Mouse (Mus musculus) monocyte, adult 5-6 weeks (primary cell): ENCODE measurements around the gene Prima1. TPM values are rescaled to one million over a fixed set of nuclear protein-coding genes. Genes with fewer than 3 reads are reported as not detected.

ENCODE experiments used
- ATAC-seq: fragments of 153-309, 156-312 bp; replicated peaks from 2 replicates; pipeline ENCODE4 v1.8.0; 2017; ENCODE audit warnings: mild to moderate bottlenecking; ENCODE audit not compliant: low TSS enrichment, insufficient number of reproducible peaks, severe bottlenecking, poor library complexity, low FRiP score
- total RNA-seq: library from RNA; stranded (forward); fragments of 200-1000, 200-491, 200-594 nt; gene quantifications from 3 replicates; pipeline ENCODE4 v1.2.3, GENCODE M21; 2017

Prima1 gene
- total RNA-seq = not detected in 3 replicates

DNA sequence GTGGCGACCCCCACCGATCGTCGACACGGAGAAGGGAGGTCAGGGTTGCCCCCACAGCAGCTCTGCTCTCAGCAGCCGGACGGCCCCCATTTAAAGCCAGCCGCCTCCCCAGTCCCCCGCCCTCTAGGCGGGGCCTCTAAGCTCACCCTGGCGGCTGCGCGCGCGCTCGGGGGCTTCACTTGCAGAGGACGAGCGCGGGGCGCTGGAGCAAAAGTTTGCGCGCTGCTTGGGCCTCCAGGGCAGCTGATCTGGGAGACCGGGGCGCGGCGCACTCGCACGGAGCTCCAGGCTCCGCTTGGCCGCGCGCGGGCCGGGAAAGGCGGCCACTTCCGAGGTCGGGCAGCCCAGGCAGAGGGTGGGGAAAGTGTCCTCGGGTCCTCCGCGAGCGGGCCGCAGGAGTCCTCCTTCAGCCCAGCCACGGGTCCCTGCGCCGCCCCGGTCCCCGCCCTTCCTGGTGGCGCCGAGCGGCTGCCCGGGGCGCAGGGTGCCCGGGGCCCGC lies at the start of gene Prima1:
Gene Prima1, minus strand, starts transcription at position 68 of the 499 bp plus-strand sequence.
- ATAC-seq = no peak

DNA sequence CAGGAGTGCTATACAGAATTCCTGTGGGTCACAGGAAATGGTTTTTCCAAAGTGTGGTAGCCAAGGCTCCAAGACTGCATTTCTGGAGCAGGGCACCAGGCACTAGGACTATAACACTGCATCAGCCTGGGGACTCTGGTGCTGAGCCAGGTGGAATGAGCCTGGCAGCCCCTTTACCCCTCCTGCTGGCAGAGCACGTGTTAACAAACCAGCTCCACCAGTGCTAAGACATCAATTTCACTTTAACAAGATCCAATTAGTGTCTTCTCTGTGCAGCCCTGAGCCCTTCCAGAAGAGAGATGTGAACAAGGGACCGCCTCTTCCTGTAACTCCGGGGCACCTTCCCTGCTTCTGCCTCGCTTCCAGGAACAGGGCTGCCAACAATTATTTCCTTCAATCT lies 45.3 kb upstream of the Prima1 start:
- no peak for ATAC-seq

- ATAC-seq = no peak
Observed at GRCm38 (mm10) chr12:103283411-103283810, 41.5 kb upstream of the Prima1 start.

GRCm38 (mm10) chr12:103282936-103283335 lies 41.0 kb upstream of the Prima1 start:
- 0 out of 2 replicates have a peak, but pooled peaks have one; percentile 21 for ATAC-seq

DNA sequence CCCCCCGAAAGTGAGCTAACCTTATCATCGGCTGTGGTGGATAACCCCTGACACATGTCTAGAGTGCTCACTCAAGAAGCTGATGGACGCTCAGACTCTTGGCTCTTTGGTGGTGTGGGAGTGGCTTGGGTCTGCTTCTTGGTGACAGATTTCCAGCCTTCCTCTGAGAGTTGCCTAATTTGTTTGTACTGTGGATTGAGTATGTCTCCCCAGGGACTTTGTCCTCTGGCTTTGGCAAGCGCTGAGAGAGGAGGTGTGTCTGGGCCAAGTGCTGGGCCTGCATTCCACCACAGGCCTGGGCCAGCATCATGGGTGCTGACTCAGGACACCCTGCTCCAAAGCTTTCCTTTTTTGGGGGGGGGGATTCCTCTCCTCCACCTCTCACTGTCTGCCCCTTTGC lies 40.0 kb upstream of the Prima1 start:
- ATAC-seq = no peak

- no peak for ATAC-seq
Observed at GRCm38 (mm10) chr12:103281491-103281890, 39.5 kb upstream of the Prima1 start.

DNA sequence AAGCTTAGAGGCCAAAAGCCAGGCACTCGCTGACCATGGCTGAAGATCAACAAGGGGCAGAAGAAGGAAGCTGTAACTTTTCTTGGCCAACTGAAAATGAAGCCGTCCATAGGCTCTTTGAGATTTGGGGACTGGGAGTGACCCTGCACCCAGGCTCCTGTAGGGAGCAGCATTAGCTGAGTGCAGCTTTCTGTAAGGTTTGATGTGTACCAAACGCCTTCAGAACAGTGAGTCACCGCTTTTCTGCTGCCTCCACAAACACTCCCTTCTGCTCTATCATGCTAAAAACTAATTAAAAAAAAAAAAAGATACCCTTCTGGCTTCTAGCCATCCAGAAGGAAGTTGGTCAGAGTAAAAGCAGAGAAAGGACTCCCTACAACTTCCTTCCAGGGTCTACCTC lies 34.5 kb upstream of the Prima1 start:
- ATAC-seq = no peak

- ATAC-seq = no peak
Observed at GRCm38 (mm10) chr12:103273732-103274131, 31.8 kb upstream of the Prima1 start.

GRCm38 (mm10) chr12:103273051-103273450 lies 31.1 kb upstream of the Prima1 start:
- ATAC-seq = no peak

GRCm38 (mm10) chr12:103272176-103272575 lies 30.2 kb upstream of the Prima1 start:
- no peak for ATAC-seq

DNA sequence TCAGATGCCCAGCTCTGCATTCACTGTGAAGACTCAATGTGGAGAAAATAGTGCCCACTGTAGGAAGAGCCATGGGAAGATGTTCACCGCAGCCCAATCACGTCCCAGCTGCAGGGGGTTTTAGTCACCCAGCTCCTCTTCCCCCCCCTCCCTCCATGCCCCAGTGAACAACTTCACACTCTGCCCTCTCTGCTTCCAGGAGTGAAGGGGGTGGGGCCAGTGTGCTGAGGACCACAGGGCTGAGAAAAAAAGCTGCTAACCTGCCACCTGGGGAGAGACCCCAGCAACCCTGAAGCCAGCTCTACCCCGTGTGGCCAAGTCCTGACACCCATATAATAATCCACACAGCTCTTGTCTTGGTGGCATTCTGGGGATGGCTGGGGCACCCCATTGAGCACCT lies 24.7 kb upstream of the Prima1 start:
- ATAC-seq = no peak

GRCm38 (mm10) chr12:103262017-103262865 lies 20.3 kb upstream of the Prima1 start:
- no peak for ATAC-seq

DNA sequence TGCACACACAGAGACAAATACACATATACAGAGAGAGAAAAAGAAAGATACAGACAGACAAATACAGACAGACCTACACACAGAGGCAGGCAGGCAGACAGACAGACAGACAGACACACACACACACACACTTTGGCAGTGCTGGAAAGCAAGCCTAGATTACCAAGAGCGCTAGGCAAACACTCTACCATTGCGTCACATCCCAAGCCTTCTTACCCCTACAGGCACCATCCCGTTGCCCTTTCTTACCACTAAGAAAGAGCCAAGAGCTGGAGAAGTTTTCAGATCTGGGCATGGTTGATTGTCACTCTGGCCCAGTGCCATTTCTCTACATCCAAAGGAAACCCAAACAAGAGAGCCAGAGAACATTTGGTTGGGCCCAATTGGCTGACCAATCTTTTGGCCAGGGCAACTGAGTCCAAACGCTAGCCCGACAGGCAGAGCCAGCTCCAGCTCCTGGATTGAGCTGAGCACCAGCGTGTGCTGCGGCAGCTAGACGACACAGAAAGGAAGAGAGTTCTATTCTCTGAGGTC lies 11.0 kb upstream of the Prima1 start:
- ATAC-seq = no peak

DNA sequence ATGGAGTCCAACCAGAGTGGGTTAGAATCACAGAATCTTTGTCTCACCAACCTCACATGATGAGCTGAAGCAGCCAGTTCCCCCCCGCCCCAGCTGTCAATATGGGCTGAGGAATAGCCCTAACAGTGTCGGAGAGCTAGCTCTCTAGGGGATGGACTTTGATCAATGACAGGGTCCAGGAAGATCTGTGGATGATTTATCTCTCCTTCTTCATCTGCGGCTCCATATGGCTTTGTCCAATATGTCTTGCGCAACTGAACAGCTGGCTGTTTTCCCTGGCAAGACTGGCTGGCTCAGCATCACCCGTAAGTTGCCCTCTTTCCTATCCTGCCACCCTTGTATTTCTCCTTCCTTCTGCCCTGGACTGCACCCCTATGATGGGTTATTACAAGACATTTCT lies 9.2 kb upstream of the Prima1 start:
- no peak for ATAC-seq

DNA sequence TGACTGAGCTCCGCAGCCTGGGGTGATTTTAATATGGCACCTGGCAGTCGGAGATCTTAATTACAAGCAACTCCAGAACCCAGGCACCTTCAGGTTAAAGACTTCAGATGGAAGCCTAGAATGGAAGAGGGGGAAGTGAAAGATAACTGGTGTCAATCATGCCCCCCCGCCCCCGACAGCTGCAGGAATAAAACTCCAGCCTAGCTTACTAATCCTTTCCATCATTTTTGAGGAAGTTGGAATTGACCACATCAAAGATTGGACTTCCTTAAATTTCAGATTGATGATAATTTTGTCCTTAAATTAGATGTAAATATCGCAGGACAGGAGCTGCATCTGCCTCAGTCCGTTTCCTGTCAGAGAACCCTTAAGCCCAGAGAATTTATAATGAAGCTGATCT lies 8.4 kb upstream of the Prima1 start:
- no peak for ATAC-seq

GRCm38 (mm10) chr12:103243041-103243440 lies 1.1 kb upstream of the Prima1 start:
- no peak for ATAC-seq

GRCm38 (mm10) chr12:103242591-103243025 lies 658 bp upstream of the Prima1 start:
- ATAC-seq = no peak

- no peak for ATAC-seq
Observed at GRCm38 (mm10) chr12:103241311-103242082, 453 bp downstream of the Prima1 start.

DNA sequence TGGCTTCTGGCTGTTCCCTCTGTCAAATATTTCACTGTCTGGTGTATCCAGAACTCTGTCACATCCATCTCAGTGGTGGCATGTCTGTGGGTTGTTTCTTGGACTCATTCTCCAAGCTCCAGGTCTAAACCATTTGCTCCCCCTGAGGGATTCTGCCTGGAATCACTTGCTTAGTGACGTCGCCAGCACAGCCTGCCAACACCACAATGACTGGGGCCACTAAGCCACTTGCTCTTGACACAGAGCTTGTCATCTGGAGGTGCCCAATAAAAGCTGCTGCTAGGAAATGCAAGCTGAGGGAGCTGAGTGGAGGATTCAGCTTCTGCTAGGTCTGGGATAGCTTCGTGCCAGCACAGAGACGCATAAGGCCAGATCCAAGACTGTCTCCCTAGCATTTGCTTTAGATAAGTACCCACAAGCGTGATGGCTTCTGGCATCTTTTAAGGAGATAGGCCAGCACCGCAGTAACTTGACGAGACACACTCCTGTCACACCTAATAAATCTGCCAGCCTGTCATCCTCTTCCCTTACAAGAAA lies 3.0 kb downstream of the Prima1 start:
- ATAC-seq = no peak
